Mouse (Mus musculus) naive thymus-derived CD4-positive, alpha-beta T cell, adult 2 months (primary cell): ENCODE data around the gene Hspa1b.
"Not testable (repeated sequence)": the region's sequence is repeated elsewhere in the genome, so short reads cannot be mapped to it uniquely, and the experiment has no call there.

Experiments used
- DNase-seq: peaks from one replicate; pipeline ENCODE4 v3.0.0-alpha.2; 2011; ENCODE audit warnings: low read depth

Hspa1b gene

DNA sequence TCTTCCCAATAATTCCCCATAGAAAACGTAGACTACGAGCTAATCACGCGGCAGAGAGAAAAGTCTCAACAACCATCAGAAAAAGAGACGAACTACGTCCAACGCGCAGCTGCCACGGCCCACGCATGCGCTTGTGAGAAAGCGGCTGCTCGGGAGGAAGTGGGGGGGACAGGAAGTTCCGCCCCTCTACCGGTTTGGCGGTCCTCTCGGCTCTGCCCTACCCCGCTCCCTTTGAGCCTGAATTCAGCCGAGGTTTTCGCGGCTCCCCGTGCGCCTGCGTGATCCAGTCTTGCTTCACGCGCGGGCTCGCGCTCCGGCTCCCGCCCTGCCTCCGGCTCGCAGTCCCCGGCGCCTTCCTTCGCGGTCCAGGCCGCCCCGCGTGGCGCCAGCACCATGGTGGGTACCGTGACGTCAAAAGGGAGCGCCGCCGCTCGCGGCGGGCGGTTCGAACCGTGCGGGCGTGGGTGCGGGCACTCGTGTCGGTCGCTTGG lies 22.7 kb upstream of the Hspa1b start, which contains the start of gene Lsm2:
Gene Lsm2, plus strand, starts transcription at position 173 of the 491 bp plus-strand sequence.
- peak; percentile 96 for DNase-seq

GRCm38 (mm10) chr17:34980655-34981054 lies 21.6 kb upstream of the Hspa1b start:
- peak; percentile 79 for DNase-seq

- no peak for DNase-seq
These were observed 20.6 kb upstream of the Hspa1b start for GRCm38 (mm10) chr17:34979631-34980030.

- DNase-seq, result no peak
These were observed 19.2 kb upstream of the Hspa1b start for GRCm38 (mm10) chr17:34978239-34978638.

GRCm38 (mm10) chr17:34977000-34977399 lies 18.0 kb upstream of the Hspa1b start:
- no peak for DNase-seq

DNA sequence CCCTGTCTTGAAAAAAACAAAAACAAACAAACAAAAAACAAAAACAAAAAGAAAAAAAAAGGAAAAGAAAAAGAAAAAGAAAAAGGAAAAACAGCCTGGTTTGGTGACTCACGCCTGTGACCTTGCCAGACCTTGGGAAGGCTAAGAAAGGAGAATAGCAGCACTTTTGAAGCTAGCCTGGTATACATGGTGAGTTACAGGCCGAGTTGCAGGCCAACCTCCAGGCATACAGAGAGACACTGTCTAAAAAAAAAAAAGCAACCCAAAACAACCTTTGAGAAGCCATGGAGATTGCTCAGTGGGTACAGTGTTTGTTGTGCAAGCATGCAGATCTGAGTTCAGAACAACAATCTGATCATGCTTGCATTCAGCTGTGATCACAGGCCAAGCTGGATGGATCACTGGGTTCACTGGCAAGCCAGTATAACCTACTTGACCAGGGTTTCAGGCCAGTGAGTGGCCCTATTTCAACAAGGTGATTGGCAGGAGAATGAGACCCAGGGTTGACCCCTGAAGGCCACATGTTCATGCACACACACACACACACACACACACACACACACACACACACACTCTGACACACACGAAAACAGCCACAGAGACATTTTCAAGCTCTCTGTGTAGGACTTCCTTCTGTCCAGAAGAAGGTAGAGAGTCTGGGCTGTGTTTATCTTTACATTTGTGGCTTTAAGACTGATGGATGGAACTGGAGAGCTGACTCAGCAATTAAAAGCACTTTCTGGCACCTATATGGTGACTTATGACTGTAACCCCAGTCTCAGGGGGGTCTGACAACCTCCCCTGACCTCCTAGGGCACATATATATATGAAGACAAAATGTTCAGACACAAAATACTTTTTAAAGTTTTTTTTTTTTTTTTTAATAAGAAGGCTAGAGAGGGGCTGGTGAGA lies 16.8 kb upstream of the Hspa1b start:
- no peak for DNase-seq

DNA sequence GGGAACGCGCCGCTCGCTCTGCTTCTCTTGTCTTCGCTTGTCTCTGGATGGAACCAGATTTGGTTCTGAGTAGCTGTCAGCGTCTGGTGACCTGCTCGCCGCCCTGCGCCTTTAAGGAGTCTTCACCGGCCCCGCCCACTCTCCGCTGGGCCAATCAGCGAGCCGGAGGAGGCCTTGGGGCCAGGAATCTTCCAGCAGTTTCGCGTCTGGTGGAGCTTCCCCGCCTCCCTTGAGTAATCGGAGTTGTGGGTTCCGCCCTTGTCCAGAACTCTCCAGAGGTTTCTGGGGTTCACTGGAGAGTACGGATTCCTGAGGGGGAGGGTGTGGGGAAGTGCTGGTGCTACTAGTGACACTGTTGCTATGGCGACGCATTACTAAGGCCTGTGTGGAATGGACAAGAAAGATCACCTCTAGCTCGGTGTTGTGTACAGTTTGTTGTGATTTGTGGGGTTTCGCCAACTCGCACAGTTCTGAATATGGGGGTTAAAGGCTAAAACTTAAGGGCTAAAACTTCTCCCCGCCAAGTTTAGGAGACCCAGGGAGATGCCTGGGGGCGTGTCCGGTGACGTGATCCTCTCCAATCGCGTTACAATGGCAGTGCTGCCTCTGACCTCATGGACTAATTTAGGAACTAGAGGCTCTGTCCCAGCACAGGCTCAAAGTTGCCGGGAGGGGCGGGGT lies 13.2 kb upstream of the Hspa1b start, which contains the start of the genes Hspa1a and Hspa1l:
Gene Hspa1a, minus strand, starts transcription at position 88 of the 681 bp plus-strand sequence.
Gene Hspa1l, plus strand, starts transcription at position 635 of the 681 bp plus-strand sequence.
- peak; percentile 82 for DNase-seq

GRCm38 (mm10) chr17:34971694-34972068 lies 12.6 kb upstream of the Hspa1b start:
- not testable (repeated sequence) for DNase-seq

- DNase-seq, result not testable (repeated sequence)
These were observed 11.8 kb upstream of the Hspa1b start for GRCm38 (mm10) chr17:34970850-34971249.

DNA sequence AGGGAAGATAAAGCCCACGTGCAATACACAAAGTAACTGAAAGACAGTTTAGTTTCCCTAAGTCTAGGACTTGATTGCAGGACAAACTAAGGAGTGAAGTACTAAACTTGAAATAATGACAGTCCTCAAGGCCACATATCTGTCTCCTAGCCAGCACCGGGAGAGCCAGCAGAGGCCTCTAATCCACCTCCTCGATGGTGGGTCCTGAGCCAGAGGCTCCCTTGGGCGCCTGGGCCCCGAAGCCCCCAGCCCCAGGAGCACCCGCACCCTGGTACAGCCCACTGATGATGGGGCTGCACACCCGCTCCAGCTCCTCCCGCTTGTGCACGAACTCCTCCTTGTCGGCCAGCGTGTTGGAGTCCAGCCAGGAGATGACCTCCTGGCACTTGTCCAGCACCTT lies 10.8 kb upstream of the Hspa1b start, which contains the start of gene Gm20481:
Gene Gm20481, plus strand, starts transcription at position 91 of the 400 bp plus-strand sequence.
- DNase-seq, result not testable (repeated sequence)

- DNase-seq, result no peak
These were observed 6.6 kb upstream of the Hspa1b start for GRCm38 (mm10) chr17:34965627-34966026.

GRCm38 (mm10) chr17:34964640-34965049 lies 5.6 kb upstream of the Hspa1b start:
- DNase-seq, result no peak

- DNase-seq, result no peak
These were observed 3.8 kb upstream of the Hspa1b start for GRCm38 (mm10) chr17:34962841-34963240.

DNA sequence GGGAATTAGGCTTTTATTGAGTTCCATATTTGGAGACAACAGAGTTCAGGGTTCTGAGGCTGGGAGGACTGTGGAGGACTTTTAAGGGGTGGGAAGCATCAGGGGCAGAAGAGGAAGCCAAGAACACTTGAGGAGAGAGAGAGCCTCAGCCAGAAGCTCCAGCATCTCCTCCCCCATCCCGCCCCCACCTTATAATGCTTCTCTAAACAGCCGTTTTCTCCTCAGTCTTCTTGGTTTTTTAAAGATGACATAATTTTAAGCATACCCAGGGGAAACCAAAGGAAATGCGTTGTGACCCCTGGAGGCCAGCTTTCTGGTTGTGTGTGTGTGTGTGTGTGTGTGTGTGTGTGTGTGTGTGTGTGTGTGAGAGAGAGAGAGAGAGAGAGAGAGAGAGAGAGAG lies 3.1 kb upstream of the Hspa1b start:
- no peak for DNase-seq

- no peak for DNase-seq
These were observed 1.9 kb upstream of the Hspa1b start for GRCm38 (mm10) chr17:34960702-34961493.

GRCm38 (mm10) chr17:34959881-34960515 lies 960 bp upstream of the Hspa1b start:
- DNase-seq, result no peak

GRCm38 (mm10) chr17:34958734-34959129 lies 306 bp downstream of the Hspa1b start:
- DNase-seq, result not testable (repeated sequence)

DNA sequence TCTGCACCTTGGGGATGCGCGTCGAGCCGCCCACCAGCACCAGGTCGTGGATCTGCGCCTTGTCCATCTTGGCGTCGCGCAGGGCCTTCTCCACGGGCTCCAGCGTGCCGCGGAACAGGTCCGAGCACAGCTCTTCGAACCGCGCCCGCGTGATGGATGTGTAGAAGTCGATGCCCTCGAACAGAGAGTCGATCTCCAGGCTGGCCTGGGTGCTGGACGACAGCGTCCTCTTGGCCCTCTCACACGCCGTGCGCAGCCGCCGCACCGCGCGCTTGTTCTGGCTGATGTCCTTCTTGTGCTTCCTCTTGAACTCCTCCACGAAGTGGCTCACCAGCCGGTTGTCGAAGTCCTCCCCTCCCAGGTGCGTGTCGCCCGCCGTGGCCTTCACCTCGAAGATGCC lies 1.1 kb downstream of the Hspa1b start:
- not testable (repeated sequence) for DNase-seq

GRCm38 (mm10) chr17:34957291-34957690 lies 1.7 kb downstream of the Hspa1b start:
- DNase-seq, result peak; percentile 16

DNA sequence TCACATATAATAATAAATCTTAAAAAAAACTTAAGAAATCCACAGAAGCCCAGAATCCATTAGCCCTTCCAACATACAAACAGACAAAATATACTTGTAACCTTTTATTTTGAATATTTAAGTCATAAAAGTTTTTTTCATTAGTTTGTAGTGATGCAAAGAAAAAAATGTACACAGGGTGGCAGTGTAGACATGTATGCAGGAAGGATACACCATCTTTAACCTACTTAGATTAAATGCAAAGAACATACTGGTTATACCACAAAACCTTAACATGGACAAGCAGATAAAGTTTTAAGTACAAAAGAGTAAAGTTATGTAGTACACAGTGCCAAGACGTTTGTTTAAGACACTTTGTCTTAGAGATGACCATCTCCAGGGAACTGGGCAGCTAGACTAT lies 2.7 kb downstream of the Hspa1b start:
- peak; percentile 67 for DNase-seq

GRCm38 (mm10) chr17:34955884-34956283 lies 3.2 kb downstream of the Hspa1b start:
- peak; percentile 26 for DNase-seq
